Mouse (Mus musculus) embryonic facial prominence, embryonic 10.5 days (tissue): ENCODE measurements around the gene Thnsl1. TPM values are rescaled to one million over a fixed set of nuclear protein-coding genes. Genes with fewer than 3 reads are reported as not detected.

Experiments used
- DNase-seq: peaks from one replicate; pipeline ENCODE4 v3.0.0-alpha.2; 2017; ENCODE audit warnings: low spot score
- H3K27ac ChIP-seq: fragments of 300-500 bp; sonication (generic); replicated peaks from 2 replicates; pipeline ENCODE4 v1.5.1; 2016; ENCODE audit warnings: mild to moderate bottlenecking
- H3K27me3 ChIP-seq: fragments of 300-500 bp; sonication (generic); replicated peaks from 2 replicates; pipeline ENCODE4 v1.6.1; 2016; ENCODE audit warnings: low read depth, mild to moderate bottlenecking; ENCODE audit not compliant: poor library complexity, severe bottlenecking
- H3K36me3 ChIP-seq: fragments of 300-500 bp; sonication (generic); replicated peaks from 2 replicates; pipeline ENCODE4 v1.6.1; 2016; ENCODE audit warnings: mild to moderate bottlenecking, moderate library complexity
- H3K4me1 ChIP-seq: fragments of 300-500 bp; sonication (generic); 2 replicates; pipeline ENCODE4 v1.6.1; 2016
- H3K4me3 ChIP-seq: fragments of 300-500 bp; sonication (generic); 2 replicates; pipeline ENCODE4 v1.5.1; 2016; ENCODE audit warnings: mild to moderate bottlenecking, moderate library complexity
- H3K9me3 ChIP-seq: fragments of 300-500 bp; sonication (generic); 2 replicates; pipeline ENCODE4 v1.6.1; 2016; ENCODE audit warnings: mild to moderate bottlenecking
- WGBS: fragments of 180-500 bp; shearing (Covaris S2); methylation state at CpG from one replicate; pipeline ENCODE4 v1.1.7; 2016; 5-methylcytosine and 5-hydroxymethylcytosine counted together
- polyA plus RNA-seq: library from polyadenylated mRNA; unstranded; fragments of >200 nt; fragmentation: Nextera tagmentation; extraction: Ambion mirVana; gene quantifications from 2 replicates; pipeline ENCODE4 v1.2.1, GENCODE M21; 2016

Gene Thnsl1
- polyA plus RNA-seq, result 10.0 and 10.3 TPM in 2 replicates

- Histone ChIP-seq H3K9me3 (no peaks in the 10 kb centered on the region), H3K4me3 (peak within 1 kb of the TSS; percentile 76), H3K27ac (peak within 1 kb of the TSS; percentile 84), H3K36me3 (no peaks in the 10 kb centered on the region), H3K4me1 (peaks cover 14% of the 10 kb centered on the region), H3K27me3 (no peaks in the 10 kb centered on the region)
- peak; percentile 98 for DNase-seq
- WGBS, result 3% methylated on average over 43 of the region's 43 CpGs
Measured at GRCm38 (mm10) chr2:21204912-21205830, at the start of gene Thnsl1, which contains the start of gene Enkur. Thnsl1 (plus strand) TSS chr2:21205724. Enkur (minus strand) TSS chr2:21205365.

GRCm38 (mm10) chr2:21164296-21164695 is 41.2 kb upstream of the Thnsl1 start:
- 78% methylated on average over 8 of the region's 8 CpGs for WGBS
- Histone ChIP-seq H3K4me3 (no peak overlapping the region), H3K4me1 (no peaks in the 10 kb centered on the region)

GRCm38 (mm10) chr2:21167916-21168315 is 37.6 kb upstream of the Thnsl1 start:
- H3K36me3 ChIP-seq, result no peaks in the 10 kb centered on the region
- WGBS, result 87% methylated on average over 1 of the region's 1 CpGs
- no peak overlapping the region for H3K4me3 ChIP-seq
- no peak for DNase-seq
- H3K4me1 ChIP-seq, result no peaks in the 10 kb centered on the region
- no peaks in the 10 kb centered on the region for H3K27me3 ChIP-seq
- no peak overlapping the region for H3K27ac ChIP-seq
- H3K9me3 ChIP-seq, result peaks cover 4% of the 10 kb centered on the region; the same call in 1 of the 2 replicates

More at GRCm38 (mm10) chr2:21164296-21164695, 41.2 kb upstream of the Thnsl1 start:
- Histone ChIP-seq H3K36me3 (no peaks in the 10 kb centered on the region), H3K27ac (no peak overlapping the region), H3K27me3 (no peaks in the 10 kb centered on the region), H3K9me3 (no peaks in the 10 kb centered on the region)
- DNase-seq, result no peak

- H3K4me1 ChIP-seq, result no peaks in the 10 kb centered on the region
- H3K9me3 ChIP-seq, result peaks cover 4% of the 10 kb centered on the region; the same call in 1 of the 2 replicates
- H3K4me3 ChIP-seq, result no peak overlapping the region
- no peaks in the 10 kb centered on the region for H3K36me3 ChIP-seq
- H3K27ac ChIP-seq, result no peak overlapping the region
- H3K27me3 ChIP-seq, result no peaks in the 10 kb centered on the region
- WGBS, result 80% methylated on average over 3 of the region's 3 CpGs
- DNase-seq, result no peak
Measured at GRCm38 (mm10) chr2:21172797-21173196, 32.7 kb upstream of the Thnsl1 start.

GRCm38 (mm10) chr2:21179136-21179535 is 26.4 kb upstream of the Thnsl1 start:
- no peak for DNase-seq
- no peaks in the 10 kb centered on the region for H3K36me3 ChIP-seq
- no peak overlapping the region for H3K27ac ChIP-seq
- 93% methylated on average over 5 of the region's 5 CpGs for WGBS
- no peaks in the 10 kb centered on the region for H3K27me3 ChIP-seq
- H3K9me3 ChIP-seq, result no peaks in the 10 kb centered on the region
- no peak overlapping the region for H3K4me3 ChIP-seq
- no peaks in the 10 kb centered on the region for H3K4me1 ChIP-seq

GRCm38 (mm10) chr2:21182811-21183210 is 22.7 kb upstream of the Thnsl1 start:
- Histone ChIP-seq H3K27ac (no peak overlapping the region), H3K27me3 (no peaks in the 10 kb centered on the region), H3K9me3 (no peaks in the 10 kb centered on the region), H3K4me3 (no peak overlapping the region), H3K36me3 (no peaks in the 10 kb centered on the region), H3K4me1 (no peaks in the 10 kb centered on the region)
- no peak for DNase-seq
- 79% methylated on average over 1 of the region's 1 CpGs for WGBS

- peak; percentile 41 for DNase-seq
- Histone ChIP-seq H3K36me3 (no peaks in the 10 kb centered on the region), H3K27ac (no peak overlapping the region), H3K27me3 (no peaks in the 10 kb centered on the region), H3K9me3 (no peaks in the 10 kb centered on the region), H3K4me1 (no peaks in the 10 kb centered on the region), H3K4me3 (no peak overlapping the region)
- 57% methylated on average over 7 of the region's 7 CpGs for WGBS
Measured at GRCm38 (mm10) chr2:21187576-21187975, 17.9 kb upstream of the Thnsl1 start.

GRCm38 (mm10) chr2:21188610-21189009 is 16.9 kb upstream of the Thnsl1 start:
- H3K4me3 ChIP-seq, result no peak overlapping the region
- no peaks in the 10 kb centered on the region for H3K36me3 ChIP-seq
- H3K9me3 ChIP-seq, result no peaks in the 10 kb centered on the region
- H3K27ac ChIP-seq, result no peak overlapping the region
- no peaks in the 10 kb centered on the region for H3K27me3 ChIP-seq
- 83% methylated on average over 4 of the region's 4 CpGs for WGBS
- no peak for DNase-seq
- H3K4me1 ChIP-seq, result no peaks in the 10 kb centered on the region

GRCm38 (mm10) chr2:21191232-21191631 is 14.3 kb upstream of the Thnsl1 start:
- 80% methylated on average over 1 of the region's 1 CpGs for WGBS
- Histone ChIP-seq H3K27ac (no peak overlapping the region), H3K27me3 (no peaks in the 10 kb centered on the region), H3K4me1 (no peaks in the 10 kb centered on the region), H3K36me3 (no peaks in the 10 kb centered on the region), H3K9me3 (no peaks in the 10 kb centered on the region), H3K4me3 (no peak overlapping the region)
- DNase-seq, result no peak

- H3K4me1 ChIP-seq, result no peaks in the 10 kb centered on the region
- WGBS, result 92% methylated on average over 5 of the region's 5 CpGs
- no peaks in the 10 kb centered on the region for H3K36me3 ChIP-seq
- DNase-seq, result no peak
- no peaks in the 10 kb centered on the region for H3K27me3 ChIP-seq
- H3K9me3 ChIP-seq, result no peaks in the 10 kb centered on the region
- H3K4me3 ChIP-seq, result no peak overlapping the region
- H3K27ac ChIP-seq, result no peak overlapping the region
Measured at GRCm38 (mm10) chr2:21195233-21195632, 10.3 kb upstream of the Thnsl1 start.

- Histone ChIP-seq H3K27me3 (no peaks in the 10 kb centered on the region), H3K36me3 (no peaks in the 10 kb centered on the region), H3K9me3 (no peaks in the 10 kb centered on the region), H3K4me1 (no peaks in the 10 kb centered on the region), H3K4me3 (no peak overlapping the region), H3K27ac (no peak overlapping the region)
- WGBS, result 57% methylated on average over 3 of the region's 3 CpGs
- DNase-seq, result no peak
Measured at GRCm38 (mm10) chr2:21199051-21199450, 6.5 kb upstream of the Thnsl1 start.

GRCm38 (mm10) chr2:21202754-21203153 is 2.8 kb upstream of the Thnsl1 start:
- no peak for DNase-seq

GRCm38 (mm10) chr2:21205831-21206159 is 271 bp downstream of the Thnsl1 start:
- no peaks in the 10 kb centered on the region for H3K27me3 ChIP-seq
- DNase-seq, result no peak
- WGBS, result under 1% methylated on average over 19 of the region's 19 CpGs
- H3K4me3 ChIP-seq, result peak overlapping the region; percentile 76
- H3K36me3 ChIP-seq, result no peaks in the 10 kb centered on the region
- H3K9me3 ChIP-seq, result no peaks in the 10 kb centered on the region
- peaks cover 14% of the 10 kb centered on the region for H3K4me1 ChIP-seq
- peak overlapping the region; percentile 84 for H3K27ac ChIP-seq

More at GRCm38 (mm10) chr2:21202754-21203153, 2.8 kb upstream of the Thnsl1 start:
- Histone ChIP-seq H3K9me3 (no peaks in the 10 kb centered on the region), H3K4me1 (peaks cover 14% of the 10 kb centered on the region), H3K4me3 (no peak overlapping the region), H3K36me3 (no peaks in the 10 kb centered on the region), H3K27ac (no peak overlapping the region), H3K27me3 (no peaks in the 10 kb centered on the region)
- WGBS, result 88% methylated on average over 2 of the region's 2 CpGs
